Mouse (Mus musculus): ENCODE data around the gene Kif5a.

The Kif5a gene

DNA sequence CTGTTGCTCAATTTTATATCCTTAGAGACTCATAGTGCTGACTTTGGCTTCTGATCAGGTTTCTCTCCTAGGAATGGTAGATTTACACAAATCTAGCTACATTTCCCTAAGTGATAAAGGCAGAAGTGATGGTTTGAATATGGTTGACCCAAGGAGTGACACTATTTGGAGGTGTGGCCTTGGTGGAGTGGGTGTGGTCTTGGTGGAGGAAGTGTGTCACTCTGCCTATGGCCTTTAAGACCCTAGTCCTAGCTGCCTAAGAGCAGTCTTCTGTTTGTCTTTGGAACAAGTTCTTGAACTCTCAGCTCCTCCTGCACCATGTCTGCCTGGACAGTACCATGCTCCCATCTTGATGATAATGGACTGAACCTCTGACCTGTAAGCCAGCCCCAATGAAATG, 46.0 kb downstream of the Kif5a start:
- DNase-seq (ENCODE audit: low spot score in 2 of 2), result no peak

GRCm38 (mm10) chr10:127216456-127216855, 46.7 kb downstream of the Kif5a start:
- no peak for DNase-seq (ENCODE audit: low spot score in 2 of 2)

DNA sequence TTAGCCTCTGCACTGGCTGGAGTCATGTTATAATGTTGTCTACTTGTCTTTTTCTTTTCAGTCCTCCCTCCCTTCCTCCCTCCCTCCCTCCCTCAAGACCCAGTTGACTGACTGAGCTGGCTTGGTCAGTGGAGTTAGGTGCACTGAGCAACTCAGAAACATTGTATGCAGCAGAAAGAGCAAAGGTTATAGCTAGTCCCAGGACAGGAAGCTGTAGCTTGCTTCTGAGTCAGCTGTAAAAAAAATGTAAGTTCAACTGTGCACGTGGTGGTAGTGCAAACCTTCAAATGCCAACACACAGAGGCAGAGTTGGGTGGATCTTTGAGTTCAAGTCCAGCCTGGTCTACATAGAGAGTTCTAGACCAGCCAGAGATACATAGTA, 48.7 kb downstream of the Kif5a start:
- no peak for DNase-seq (ENCODE audit: low spot score in 2 of 2)

GRCm38 (mm10) chr10:127213704-127214421, 49.3 kb downstream of the Kif5a start:
- no peak for DNase-seq (ENCODE audit: low spot score in 2 of 2)

DNA sequence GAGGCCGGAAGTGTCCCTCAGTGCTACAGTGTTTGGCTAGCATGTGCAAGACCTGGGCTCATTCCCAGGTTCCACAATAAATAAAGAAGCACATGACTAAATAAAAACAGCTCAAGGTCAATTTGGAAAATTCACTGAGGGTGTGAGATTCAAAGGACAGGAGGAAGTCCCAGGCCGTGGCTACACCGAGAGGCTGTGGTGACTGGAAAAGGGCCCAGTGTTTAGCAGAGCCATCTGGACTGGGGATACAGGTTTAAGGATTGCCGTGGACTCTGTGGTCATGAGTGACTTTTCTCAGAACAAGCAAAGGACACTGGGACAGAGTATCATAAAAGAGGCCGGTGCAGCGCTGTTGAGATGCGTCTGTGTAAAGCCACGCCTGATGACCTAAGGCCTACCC, 49.9 kb downstream of the Kif5a start:
- DNase-seq (ENCODE audit: low spot score in 2 of 2), result no peak

GRCm38 (mm10) chr10:127211414-127211854, 51.7 kb downstream of the Kif5a start, which contains the start of gene Pip4k2c:
Gene Pip4k2c, minus strand, starts transcription at chr10:127211585.
- peak; percentile 90 for DNase-seq (ENCODE audit: low spot score in 2 of 2)

- no peak for DNase-seq (ENCODE audit: low spot score in 2 of 2)
Measured at GRCm38 (mm10) chr10:127210961-127211405, 52.2 kb downstream of the Kif5a start.

DNA sequence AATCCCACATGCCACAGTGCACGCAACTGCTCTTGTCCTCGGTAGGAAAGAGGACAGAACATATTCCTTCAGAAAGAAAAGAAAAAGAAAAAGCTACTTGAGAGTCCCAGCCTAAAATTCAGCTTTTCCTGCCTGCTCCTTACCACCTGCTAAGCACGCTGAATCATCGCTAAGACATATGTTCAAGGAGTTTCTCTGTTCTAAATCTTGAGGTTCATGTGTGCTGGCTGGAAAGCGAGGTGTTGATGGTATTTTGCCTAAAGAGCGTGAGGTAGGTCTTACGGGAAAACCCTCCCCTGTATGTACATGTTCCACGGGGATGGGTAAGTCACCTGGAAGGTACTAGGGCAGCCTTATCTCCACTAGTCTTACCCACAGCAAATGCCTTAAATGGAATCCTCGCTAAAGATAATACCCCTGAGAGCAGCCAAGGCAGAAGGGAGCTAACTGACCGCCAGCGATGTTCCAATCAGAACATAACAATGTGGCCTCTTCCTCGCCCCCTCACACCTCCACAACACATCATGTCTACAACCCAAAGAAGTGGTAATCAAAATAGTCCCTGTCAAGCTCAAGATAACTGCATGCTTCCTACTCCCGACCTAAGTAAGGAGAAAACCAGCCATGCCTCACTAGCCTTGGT, 53.1 kb downstream of the Kif5a start:
- DNase-seq (ENCODE audit: low spot score in 2 of 2), result no peak

GRCm38 (mm10) chr10:127208921-127209320, 54.2 kb downstream of the Kif5a start:
- DNase-seq (ENCODE audit: low spot score in 2 of 2), result no peak

DNA sequence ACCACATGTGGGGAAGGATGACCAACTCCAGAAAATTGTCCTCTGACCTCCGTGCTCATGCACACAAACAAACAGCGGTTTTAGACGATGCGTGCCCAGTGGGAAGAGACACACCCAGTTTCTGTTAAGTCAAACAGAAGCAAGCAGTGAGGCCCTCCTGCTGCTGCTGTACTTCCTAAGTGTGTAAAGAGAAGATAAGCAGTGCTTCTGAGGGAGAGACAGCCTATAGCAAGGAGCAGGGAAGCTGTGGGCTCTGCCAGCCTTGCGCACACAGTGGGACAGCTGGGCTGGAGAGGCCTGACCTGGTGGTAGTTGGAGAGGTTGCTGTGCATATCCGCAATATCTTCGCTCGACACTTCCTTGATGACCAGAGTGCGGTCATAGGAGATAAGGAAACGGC, 57.8 kb downstream of the Kif5a start:
- DNase-seq (ENCODE audit: low spot score in 2 of 2), result no peak

DNA sequence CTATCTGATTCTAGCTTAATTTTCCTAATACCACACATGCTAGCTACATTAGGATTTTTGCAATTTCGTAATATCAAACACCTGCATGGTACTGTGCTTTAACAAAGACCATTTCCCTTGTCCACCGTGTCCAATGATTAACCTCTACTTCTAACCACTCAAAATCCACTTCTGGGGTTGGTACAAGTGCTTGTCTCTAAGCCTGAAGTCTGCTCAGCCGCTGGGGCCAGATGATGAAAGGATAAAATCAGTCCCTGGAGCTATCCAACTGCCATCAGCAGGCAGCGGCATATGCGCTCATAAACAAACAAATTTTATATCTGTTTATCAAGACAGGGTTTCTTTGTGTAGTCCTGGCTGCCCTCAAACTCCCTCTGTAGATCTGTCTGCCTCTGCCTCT, 58.6 kb downstream of the Kif5a start:
- DNase-seq (ENCODE audit: low spot score in 2 of 2), result no peak

DNA sequence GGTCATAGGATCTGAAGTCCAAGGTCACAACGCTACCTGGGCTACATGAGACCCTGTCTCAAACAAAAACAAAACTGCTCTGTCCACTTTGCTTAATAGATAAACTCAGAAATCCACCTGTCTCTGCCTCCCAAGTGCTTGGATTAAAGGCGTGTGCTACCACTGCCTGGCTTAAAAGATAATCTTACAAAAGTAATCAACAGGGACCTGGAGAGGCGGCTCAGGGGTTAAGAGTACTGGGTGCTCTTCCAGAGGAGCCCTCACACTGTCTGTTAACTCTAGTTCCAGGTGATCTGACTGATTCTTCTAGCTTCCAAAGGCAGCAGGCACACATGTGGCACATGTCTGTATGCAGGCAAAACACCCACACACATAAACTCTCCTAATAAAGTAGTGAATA, 60.0 kb downstream of the Kif5a start:
- no peak for DNase-seq (ENCODE audit: low spot score in 2 of 2)

GRCm38 (mm10) chr10:127200279-127200678, 62.9 kb downstream of the Kif5a start:
- no peak for DNase-seq (ENCODE audit: low spot score in 2 of 2)

DNA sequence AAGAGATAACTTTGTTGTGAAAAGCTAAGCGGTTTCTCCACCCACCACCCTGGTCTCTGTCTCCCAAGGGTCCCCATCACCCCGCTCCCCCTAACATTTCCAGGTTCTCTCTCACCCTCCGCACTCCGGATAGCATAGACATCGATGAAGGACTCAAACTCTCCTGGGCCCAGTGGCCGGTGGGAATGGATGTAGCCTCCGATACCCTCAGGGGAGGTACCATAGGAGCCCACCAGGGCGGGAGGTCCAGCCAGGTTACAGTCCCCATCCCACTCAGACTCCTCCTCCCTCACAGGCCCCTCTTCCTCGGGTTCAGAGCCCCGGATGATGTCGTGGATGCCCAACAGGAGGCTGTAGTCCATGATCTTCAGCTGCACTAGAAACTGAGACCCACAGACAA, 63.7 kb downstream of the Kif5a start:
- DNase-seq (ENCODE audit: low spot score in 2 of 2), result no peak

DNA sequence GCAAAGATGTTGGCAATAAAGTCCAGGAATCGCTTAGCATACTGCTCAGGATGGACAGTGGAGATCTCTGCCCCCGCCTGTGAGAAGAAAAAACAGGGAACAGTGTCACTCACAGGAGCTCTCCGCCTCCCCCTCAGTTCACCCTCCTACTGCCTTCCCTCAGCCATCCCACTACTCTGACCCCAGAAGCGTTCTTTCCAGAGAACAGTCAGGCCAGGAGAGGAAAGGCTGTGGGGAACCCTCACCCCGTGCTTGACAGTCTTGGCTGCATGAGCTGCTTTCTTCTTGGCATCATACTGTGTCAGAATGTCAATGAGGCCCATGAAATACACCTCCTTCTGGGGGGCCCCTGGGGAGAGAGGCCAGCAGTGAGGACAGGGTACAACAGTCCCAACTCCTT, 64.1 kb downstream of the Kif5a start:
- no peak for DNase-seq (ENCODE audit: low spot score in 2 of 2)

- DNase-seq (ENCODE audit: low spot score in 2 of 2), result no peak
Measured at GRCm38 (mm10) chr10:127198492-127198891, 64.7 kb downstream of the Kif5a start.

DNA sequence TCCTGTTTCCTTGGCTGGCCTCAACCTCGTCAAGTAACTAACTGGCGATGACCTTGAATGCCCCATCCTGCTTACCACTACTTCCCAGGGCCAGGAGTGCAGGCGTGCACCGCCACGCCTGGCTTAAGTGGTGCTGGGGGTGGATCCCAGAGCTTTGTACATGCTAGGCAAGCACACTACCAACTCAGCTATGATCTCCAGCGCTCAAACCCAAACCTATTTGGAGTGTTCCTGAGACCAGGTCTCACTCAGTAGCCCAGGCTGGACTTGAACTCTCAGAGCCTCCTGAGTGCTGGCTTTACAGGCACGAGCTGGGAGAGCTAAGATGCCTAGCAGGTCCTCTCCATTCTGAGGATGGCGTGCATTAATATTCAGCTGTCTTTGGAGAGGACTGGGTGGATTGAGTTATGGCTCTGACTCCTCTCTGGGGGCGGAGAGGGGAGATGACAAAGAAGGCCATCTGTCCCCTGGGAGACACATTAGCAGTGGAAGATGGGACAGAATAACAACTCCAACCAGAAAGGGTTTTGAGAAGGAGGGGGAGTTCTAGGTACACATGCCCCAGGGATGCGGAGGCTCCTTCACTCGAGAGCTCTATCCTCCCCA, 65.5 kb downstream of the Kif5a start:
- no peak for DNase-seq (ENCODE audit: low spot score in 2 of 2)

DNA sequence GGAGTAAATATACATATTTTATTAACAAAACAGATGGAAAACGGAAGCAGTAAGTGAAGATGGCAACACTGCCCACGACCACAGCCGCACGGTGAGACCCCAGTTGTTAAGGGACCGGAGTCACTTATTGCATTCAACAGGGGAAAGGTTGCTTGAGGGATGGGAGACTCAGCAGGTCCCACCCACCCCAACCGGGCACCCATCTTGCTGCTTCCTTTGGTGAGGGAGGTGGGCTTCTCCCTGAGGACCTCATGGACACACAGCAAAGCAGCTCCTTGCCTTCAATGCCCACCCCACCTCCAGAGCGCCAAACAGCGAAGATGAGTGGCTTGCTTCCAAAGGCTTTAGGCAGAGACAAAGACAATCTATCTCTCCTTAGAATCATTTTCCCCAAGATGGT, 66.0 kb downstream of the Kif5a start:
- DNase-seq (ENCODE audit: low spot score in 2 of 2), result no peak

DNA sequence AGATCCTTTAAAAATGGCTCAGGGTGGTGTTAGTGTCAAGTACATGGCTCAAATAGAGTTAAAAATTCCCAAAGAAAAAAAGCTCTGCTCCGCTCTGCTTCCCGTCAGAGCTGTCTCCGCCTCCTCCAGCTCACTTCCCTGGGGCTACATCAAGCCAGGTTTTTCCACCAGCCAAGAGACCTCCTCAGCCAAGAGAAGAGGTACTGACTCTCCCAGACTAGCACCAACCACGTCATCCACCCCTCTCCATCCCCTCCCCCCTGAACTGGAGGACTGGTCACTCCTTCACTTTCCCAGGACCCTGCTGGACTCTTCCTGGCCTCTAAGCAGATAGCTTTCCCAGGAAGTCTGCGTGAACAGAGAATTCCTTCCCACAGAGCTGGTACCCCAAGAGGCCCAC, 66.8 kb downstream of the Kif5a start:
- DNase-seq (ENCODE audit: low spot score in 2 of 2), result peak; percentile 65 to 69

DNA sequence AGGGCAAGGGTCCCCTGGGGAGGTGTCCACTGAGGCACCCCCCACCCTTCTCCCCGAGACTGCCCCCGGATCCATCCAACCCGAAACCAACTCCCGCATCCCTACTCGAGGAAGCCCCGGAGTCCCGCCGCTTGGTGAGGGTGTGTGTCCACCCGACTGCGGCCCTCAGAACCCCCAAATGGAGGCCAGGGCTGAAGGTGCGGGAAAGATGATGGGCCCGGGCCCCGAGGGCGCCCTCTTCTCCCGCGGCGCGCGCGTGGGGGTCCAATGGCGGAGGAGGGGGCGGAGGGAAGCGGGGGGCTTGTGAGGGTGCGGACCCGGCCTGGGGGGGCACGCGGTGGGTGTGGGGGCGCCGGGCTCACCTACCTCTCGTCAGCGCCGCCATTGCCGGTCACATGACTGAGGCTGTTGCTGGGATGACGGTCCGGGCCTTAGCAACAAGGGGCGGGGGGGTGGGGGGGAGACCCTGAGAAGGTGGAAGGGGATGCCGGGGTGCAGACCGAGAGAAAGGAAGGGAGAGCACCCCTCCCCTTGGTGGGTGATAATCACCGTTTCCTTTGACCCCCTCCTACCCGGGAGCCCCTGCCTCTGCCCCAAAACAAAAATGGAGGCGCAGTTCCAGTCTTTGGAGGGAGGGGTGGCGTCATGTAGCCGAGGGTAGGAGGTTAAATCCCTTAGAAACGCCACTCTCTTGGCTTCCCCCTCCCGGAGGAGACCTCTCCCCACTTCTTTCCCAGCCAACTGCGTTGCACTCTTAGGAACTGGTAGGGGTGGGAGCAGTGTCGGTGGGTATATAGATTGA, 67.6 kb downstream of the Kif5a start, which contains the start of gene Dtx3:
Gene Dtx3 (minus strand): TSS at position 401 of the 802 bp plus-strand sequence.
- peak in 1 of 2 experiments; percentile 44 for DNase-seq (ENCODE audit: low spot score in 2 of 2)

GRCm38 (mm10) chr10:127194428-127195327, 68.5 kb downstream of the Kif5a start:
- DNase-seq (ENCODE audit: low spot score in 2 of 2), result peak; percentile 49 to 64
